20 mouse cellular contexts compared by ENCODE assay signal in genomic region chr19:42723302-42723701, GRCm38 (mm10). TPM values are rescaled to one million over a fixed set of nuclear protein-coding genes. Genes with fewer than 3 reads are reported as not detected.
DNase-seq lines count a peak whose midpoint lies in the region; ATAC-seq and TF ChIP-seq lines count a peak whose summit lies in the region.
"Had no signal": no experiment of that assay in that cellular context is flagged by ENCODE, and none has a peak within 500 bp of the region (broad histone marks: within the 10 kb centered on the region; RNA-seq: fewer than 3 reads in every experiment).

No protein-coding gene starts in this region.

- H3K4me3 ChIP-seq in kidney, embryonic 15.5 days (replicated peaks) = no peak overlapping the region
- H3K4me3 ChIP-seq in liver, postnatal 0 days (ENCODE audit: low read depth, low read length) = no peak overlapping the region
- no peak overlapping the region for H3K4me3 ChIP-seq in MEL (ENCODE audit: control insufficient read depth in 1 of 2, insufficient read depth in 1 of 2, low read depth in 2 of 2, low read length in 2 of 2)
- H3K4me3 ChIP-seq in limb, embryonic 12.5 days (replicated peaks) = no peak overlapping the region
- H3K4me3 ChIP-seq in forebrain, embryonic 12.5 days (replicated peaks) = no peak overlapping the region
- H3K4me3 ChIP-seq: embryonic facial prominence, embryonic 10.5 days; forebrain, embryonic 13.5 days; lung, embryonic 15.5 days; myocyte had no signal

- no peaks in the 10 kb centered on the region for H3K27me3 ChIP-seq in kidney, embryonic 15.5 days
- H3K27me3 ChIP-seq in liver, postnatal 0 days (ENCODE audit: insufficient read depth, low read length) = no peaks in the 10 kb centered on the region
- H3K27me3 ChIP-seq in MEL (ENCODE audit: control insufficient read depth in 1 of 2, insufficient read depth in 2 of 2, low read length in 2 of 2) = peaks cover 13 to 18% of the 10 kb centered on the region in 2 experiments
- H3K27me3 ChIP-seq in limb, embryonic 12.5 days = peaks cover 18% of the 10 kb centered on the region
- no peaks in the 10 kb centered on the region for H3K27me3 ChIP-seq in forebrain, embryonic 12.5 days
- H3K27me3 ChIP-seq: forebrain, embryonic 13.5 days had no signal

- TF ChIP-seq CTCF in liver, postnatal 0 days (IDR thresholded peaks at IDR 0.05; ENCODE audit: low read depth) = peak; percentile 52
- peak in 2 of 3 experiments; percentile 7 to 21; a peak in 1 of 6 replicates for TF ChIP-seq CTCF in MEL (IDR thresholded peaks at IDR 0.05 in 2 of 3, conservative IDR thresholded peaks at IDR 0.05 in 1 of 3; ENCODE audit: control insufficient read depth in 1 of 3, insufficient read depth in 1 of 3, low read depth in 2 of 3, low read length in 3 of 3, poor library complexity in 1 of 3, severe bottlenecking in 1 of 3)

- TF ChIP-seq POLR2A in MEL (IDR thresholded peaks at IDR 0.05; ENCODE audit: control insufficient read depth in 1 of 2, insufficient read depth in 1 of 2, low read depth in 1 of 2, low read length in 2 of 2, poor library complexity in 1 of 2) = no peak

- no peak overlapping the region for H3K4me2 ChIP-seq in kidney, embryonic 15.5 days
- no peak overlapping the region for H3K4me2 ChIP-seq in liver, postnatal 0 days (ENCODE audit: low read depth, low read length)
- no peak overlapping the region for H3K4me2 ChIP-seq in limb, embryonic 12.5 days
- H3K4me2 ChIP-seq in forebrain, embryonic 12.5 days = no peak overlapping the region
- H3K4me2 ChIP-seq: forebrain, embryonic 13.5 days; lung, embryonic 15.5 days had no signal

- no peaks in the 10 kb centered on the region for H3K36me3 ChIP-seq in kidney, embryonic 15.5 days
- H3K36me3 ChIP-seq in liver, postnatal 0 days (replicated peaks; ENCODE audit: insufficient read depth, low read length) = no peaks in the 10 kb centered on the region
- no peaks in the 10 kb centered on the region for H3K36me3 ChIP-seq in MEL (ENCODE audit: control insufficient read depth in 1 of 2, insufficient read depth in 2 of 2, low read length in 2 of 2)
- no peaks in the 10 kb centered on the region for H3K36me3 ChIP-seq in limb, embryonic 12.5 days
- H3K36me3 ChIP-seq in forebrain, embryonic 12.5 days (replicated peaks) = no peaks in the 10 kb centered on the region
- H3K36me3 ChIP-seq: embryonic facial prominence, embryonic 10.5 days; lung, embryonic 15.5 days had no signal

- H3K9me3 ChIP-seq in kidney, embryonic 15.5 days (replicated peaks) = no peaks in the 10 kb centered on the region
- H3K9me3 ChIP-seq in liver, postnatal 0 days (ENCODE audit: low read length) = no peaks in the 10 kb centered on the region
- H3K9me3 ChIP-seq in MEL (replicated peaks; ENCODE audit: insufficient read depth, low read length) = no peaks in the 10 kb centered on the region
- H3K9me3 ChIP-seq in limb, embryonic 12.5 days = no peaks in the 10 kb centered on the region
- H3K9me3 ChIP-seq in forebrain, embryonic 12.5 days = no peaks in the 10 kb centered on the region
- H3K9me3 ChIP-seq: embryonic facial prominence, embryonic 10.5 days; forebrain, embryonic 13.5 days; lung, embryonic 15.5 days had no signal

- peak overlapping the region; percentile 10; the same call in 1 of the 2 replicates for H3K27ac ChIP-seq in kidney, embryonic 15.5 days
- H3K27ac ChIP-seq in liver, postnatal 0 days (ENCODE audit: low read depth) = no peak overlapping the region
- H3K27ac ChIP-seq in MEL (ENCODE audit: control insufficient read depth, low read depth, low read length) = no peak overlapping the region
- H3K27ac ChIP-seq in limb, embryonic 12.5 days = peak overlapping the region; percentile 62; the same call in 1 of the 2 replicates
- no peak overlapping the region for H3K27ac ChIP-seq in forebrain, embryonic 12.5 days
- H3K27ac ChIP-seq: embryonic facial prominence, embryonic 10.5 days; forebrain, embryonic 13.5 days; lung, embryonic 15.5 days had no signal

- WGBS in kidney, embryonic 15.5 days = 62% methylated on average over 6 of the region's 6 CpGs
- 62% methylated on average over 6 of the region's 6 CpGs for WGBS in liver, postnatal 0 days (ENCODE audit: insufficient replicate concordance)
- 60% methylated on average over 6 of the region's 6 CpGs for WGBS in limb, embryonic 12.5 days
- 78% methylated on average over 6 of the region's 6 CpGs for whole genome bisulfite sequencing in forebrain, embryonic 12.5 days

- ATAC-seq in kidney, embryonic 15.5 days (replicated peaks; ENCODE audit: low FRiP score) = no peak
- peak; percentile 68 for ATAC-seq in liver, postnatal 0 days
- no peak for ATAC-seq in limb, embryonic 12.5 days (ENCODE audit: insufficient number of reproducible peaks, insufficient read depth, low FRiP score, low TSS enrichment, low read depth)
- ATAC-seq in forebrain, embryonic 12.5 days (ENCODE audit: low FRiP score) = no peak
- ATAC-seq: forebrain, embryonic 13.5 days had no signal

- DNase-seq in kidney, adult 9 months = no peak
- peak; percentile 38 for DNase-seq in liver, postnatal 0 days
- DNase-seq in liver (no peak), MEL (ENCODE audit: low read depth, low spot score) (no peak)
- DNase-seq: B cell, adult 2 months; cerebellum, adult 2 months; gastrocnemius, postnatal 10 days; heart, adult 18-20 months; heart, postnatal 4 days; kidney, postnatal 14 days; layer of hippocampus, adult 9-11 months; midbrain, embryonic 14.5 days; thymus, postnatal 4 days had no signal

- H3K9ac ChIP-seq in kidney, embryonic 15.5 days = no peak overlapping the region
- no peak overlapping the region for H3K9ac ChIP-seq in liver, postnatal 0 days (replicated peaks)
- H3K9ac ChIP-seq in MEL (ENCODE audit: control insufficient read depth, low read depth, low read length, poor library complexity, severe bottlenecking) = no peak overlapping the region
- H3K9ac ChIP-seq in limb, embryonic 12.5 days (replicated peaks) = no peak overlapping the region
- no peak overlapping the region for H3K9ac ChIP-seq in forebrain, embryonic 12.5 days
- H3K9ac ChIP-seq: forebrain, embryonic 13.5 days; lung, embryonic 15.5 days had no signal

- H3K4me1 ChIP-seq in kidney, embryonic 15.5 days = peaks cover 70% of the 10 kb centered on the region
- 0 out of 2 replicates have a peak, but pooled peaks cover under 1% of the 10 kb centered on the region for H3K4me1 ChIP-seq in liver, postnatal 0 days (ENCODE audit: insufficient read depth)
- no peaks in the 10 kb centered on the region for H3K4me1 ChIP-seq in MEL (ENCODE audit: control insufficient read depth in 1 of 2, insufficient read depth in 2 of 2, low read length in 2 of 2)
- peaks cover 69% of the 10 kb centered on the region for H3K4me1 ChIP-seq in limb, embryonic 12.5 days (replicated peaks)
- peaks cover 3% of the 10 kb centered on the region for H3K4me1 ChIP-seq in forebrain, embryonic 12.5 days

- no peak for TF ChIP-seq EP300 in liver, postnatal 0 days (IDR thresholded peaks at IDR 0.05; ENCODE audit: low read depth)
- TF ChIP-seq EP300 in MEL (IDR thresholded peaks at IDR 0.05; ENCODE audit: low read depth in 1 of 2, low read length in 2 of 2) = no peak

- TF ChIP-seq RAD21 in MEL (IDR thresholded peaks at IDR 0.05; ENCODE audit: low read depth, low read length) = peak; percentile 22

- H3K79me2 ChIP-seq in MEL (ENCODE audit: control insufficient read depth, insufficient read depth, low read length, poor library complexity) = no peaks in the 10 kb centered on the region

TF ChIP-seq in MEL, 35 proteins besides CTCF, POLR2A, EP300 and RAD21 (continues in another document):
- TF ChIP-seq ZMIZ1 (IDR thresholded peaks at IDR 0.05; ENCODE audit: low read depth, low read length) (no peak), CHD2 (IDR thresholded peaks at IDR 0.05; ENCODE audit: low read length) (no peak), GATA1 (IDR thresholded peaks at IDR 0.05; ENCODE audit: low read depth, low read length) (no peak), MEF2A (IDR thresholded peaks at IDR 0.05; ENCODE audit: extremely low read depth, insufficient replicate concordance, low read depth, low read length, poor library complexity, severe bottlenecking) (no peak), GABPA (IDR thresholded peaks at IDR 0.05; ENCODE audit: low read depth, low read length) (no peak), TAL1 (IDR thresholded peaks at IDR 0.05; ENCODE audit: low read length) (no peak), HCFC1 (IDR thresholded peaks at IDR 0.05; ENCODE audit: low read depth, low read length) (no peak), E2F4 (IDR thresholded peaks at IDR 0.05; ENCODE audit: borderline replicate concordance, low read depth, low read length) (no peak), ZKSCAN1 (IDR thresholded peaks at IDR 0.05; ENCODE audit: low read depth, low read length) (no peak), MYC (IDR thresholded peaks at IDR 0.05; ENCODE audit: low read depth, low read length) (no peak), POLR2AphosphoS2 (IDR thresholded peaks at IDR 0.05; ENCODE audit: low read length) (no peak), JUND (IDR thresholded peaks at IDR 0.05; ENCODE audit: low read depth, low read length) (no peak), USF1 (IDR thresholded peaks at IDR 0.05; ENCODE audit: low read depth, low read length) (no peak), NELFE (IDR thresholded peaks at IDR 0.05; ENCODE audit: low read depth, low read length) (no peak), USF2 (IDR thresholded peaks at IDR 0.05; ENCODE audit: borderline replicate concordance in 1 of 2, insufficient read depth in 1 of 2, low read depth in 1 of 2, low read length in 2 of 2) (no peak), ZC3H11A (IDR thresholded peaks at IDR 0.05; ENCODE audit: low read depth, low read length) (no peak), SIN3A (IDR thresholded peaks at IDR 0.05; ENCODE audit: low read length) (no peak)

RNA-seq across cellular contexts. Expression of gene Pyroxd2, which starts 29.3 kb away (rescaled TPM):
- polyA plus RNA-seq in kidney, embryonic 15.5 days (2015; fragmentation: Nextera tagmentation; extraction: Ambion mirVana) = 5.5 and 6.4 TPM in 2 replicates
- 5.8 and 7.5 TPM in 2 replicates for polyA plus RNA-seq in liver, postnatal 0 days (2015; fragmentation: Nextera tagmentation; extraction: Ambion mirVana)
- 2.7 and 4.1 TPM in 2 replicates for total RNA-seq in MEL (2012; rRNA removed)
- polyA plus RNA-seq in MEL (2012; ENCODE audit: insufficient read depth in 1 of 2, insufficient read length in 2 of 2, low read depth in 1 of 2, low replicate concordance in 2 of 2, missing spikeins in 1 of 2) = 10 to 100 TPM in 1 of 2 experiments, not detected in 1; 17.0 TPM
- 1.2 and 1.4 TPM in 2 replicates for polyA plus RNA-seq in limb, embryonic 12.5 days (2016; fragmentation: Nextera tagmentation; extraction: Ambion mirVana)
- polyA plus RNA-seq in forebrain, embryonic 12.5 days (2016; fragmentation: Nextera tagmentation; extraction: Ambion mirVana) = 0.77 and 1.1 TPM in 2 replicates

RNA-seq across cellular contexts. Expression of gene Hps1, which starts 56.5 kb away (rescaled TPM):
- 14.7 and 14.8 TPM in 2 replicates for polyA plus RNA-seq in kidney, embryonic 15.5 days (2015; fragmentation: Nextera tagmentation; extraction: Ambion mirVana)
- 4.7 and 5.3 TPM in 2 replicates for polyA plus RNA-seq in liver, postnatal 0 days (2015; fragmentation: Nextera tagmentation; extraction: Ambion mirVana)
- total RNA-seq in MEL (2012; rRNA removed) = 20.0 and 22.6 TPM in 2 replicates
- polyA plus RNA-seq in MEL (2012; ENCODE audit: insufficient read depth in 1 of 2, insufficient read length in 2 of 2, low read depth in 1 of 2, low replicate concordance in 2 of 2, missing spikeins in 1 of 2) = 10 to 100 TPM in 1 of 2 experiments, not detected in 1; 43.3 TPM
- polyA plus RNA-seq in limb, embryonic 12.5 days (2016; fragmentation: Nextera tagmentation; extraction: Ambion mirVana) = 14.5 and 15.4 TPM in 2 replicates
- 16.4 and 16.9 TPM in 2 replicates for polyA plus RNA-seq in forebrain, embryonic 12.5 days (2016; fragmentation: Nextera tagmentation; extraction: Ambion mirVana)

Comparison
In these comparisons a context has a peak if more than half of its experiments do, and no peak if none do; other contexts are left out.
1. H3K27ac ChIP-seq: peak in kidney, embryonic 15.5 days (single experiment) and limb, embryonic 12.5 days (single experiment); none in liver, postnatal 0 days (single experiment), MEL (single experiment) and forebrain, embryonic 12.5 days (single experiment).